Mouse (Mus musculus): ENCODE data around the gene Paics.

GRCm38 (mm10) chr5:76904713-76905404 is 46.2 kb upstream of the Paics start:
- TF ChIP-seq CTCF (IDR thresholded peaks at IDR 0.05; ENCODE audit: extremely low read depth, insufficient read length, insufficient replicate concordance, low read depth, low read length) (no peak), POLR2A (IDR thresholded peaks at IDR 0.05; ENCODE audit: low read depth, low read length) (no peak)

Data from small intestine, adult 2 months (tissue).